In genomic region chr13:39440907-39441306, GRCm38 (mm10) we compare ENCODE assay signal across 9 mouse cellular contexts.
DNase-seq lines count a peak whose midpoint lies in the region; ATAC-seq and TF ChIP-seq lines count a peak whose summit lies in the region.
"Had no signal": no experiment of that assay in that cellular context is flagged by ENCODE, and none has a peak within 500 bp of the region (broad histone marks: within the 10 kb centered on the region; RNA-seq: fewer than 3 reads in every experiment).

No protein-coding gene starts in this region.

- H3K27me3 ChIP-seq in kidney, postnatal 0 days (ENCODE audit: insufficient read depth, low read length): no peaks in the 10 kb centered on the region
- no peaks in the 10 kb centered on the region for H3K27me3 ChIP-seq in liver, embryonic 14.5 days (ENCODE audit: control insufficient read depth, insufficient read depth, low read length)
- H3K27me3 ChIP-seq: heart, embryonic 13.5 days had no signal

- peak; percentile 93 for TF ChIP-seq CTCF in kidney, postnatal 0 days (IDR thresholded peaks at IDR 0.05; ENCODE audit: low read depth)
- peak; percentile 81 for TF ChIP-seq CTCF in liver, embryonic 14.5 days (IDR thresholded peaks at IDR 0.05; ENCODE audit: low read depth)

- no peak overlapping the region for H3K9ac ChIP-seq in kidney, postnatal 0 days (ENCODE audit: low read depth, low read length)
- H3K9ac ChIP-seq in liver, embryonic 14.5 days (replicated peaks): no peak overlapping the region
- H3K9ac ChIP-seq: heart, embryonic 13.5 days had no signal

- H3K4me2 ChIP-seq in kidney, postnatal 0 days (ENCODE audit: low read length): 0 out of 2 replicates have a peak overlapping the region, but pooled peaks have one; percentile 10
- peak overlapping the region; percentile 22; the same call in 1 of the 2 replicates for H3K4me2 ChIP-seq in liver, embryonic 14.5 days (ENCODE audit: low read depth)
- H3K4me2 ChIP-seq: heart, embryonic 13.5 days had no signal

- peak; percentile 24 for DNase-seq in urinary bladder, adult 2 months (ENCODE audit: low spot score)
- DNase-seq in urinary bladder, postnatal 10 days (ENCODE audit: low spot score): no peak
- peak; percentile 44 for DNase-seq in cerebellum, adult 9-11 months
- peak; percentile 13 to 71 for DNase-seq in frontal cortex, postnatal 14 days (ENCODE audit: low spot score in 2 of 2)
- DNase-seq in kidney, postnatal 0 days (ENCODE audit: low spot score): peak; percentile 82
- DNase-seq in liver, embryonic 14.5 days (ENCODE audit: low read depth in 3 of 3, low spot score in 3 of 3): peak in 1 of 3 experiments; percentile 9
- DNase-seq in ovary, postnatal 14 days (ENCODE audit: low spot score): peak; percentile 52
- peak; percentile 35 to 49 for DNase-seq in urinary bladder, postnatal 36 days (ENCODE audit: low spot score in 2 of 2)

- H3K36me3 ChIP-seq in kidney, postnatal 0 days (ENCODE audit: insufficient read depth, low read length): no peaks in the 10 kb centered on the region
- no peaks in the 10 kb centered on the region for H3K36me3 ChIP-seq in liver, embryonic 14.5 days (replicated peaks; ENCODE audit: control insufficient read depth, insufficient read depth, low read depth)
- H3K36me3 ChIP-seq: heart, embryonic 13.5 days had no signal

- 12% methylated on average over 8 of the region's 8 CpGs for WGBS in kidney, postnatal 0 days
- WGBS in liver, embryonic 14.5 days (ENCODE audit: insufficient replicate concordance): 13% methylated on average over 8 of the region's 8 CpGs

- no peak overlapping the region for H3K4me3 ChIP-seq in kidney, postnatal 0 days (replicated peaks; ENCODE audit: low read depth, low read length)
- no peak overlapping the region for H3K4me3 ChIP-seq in liver, embryonic 14.5 days (ENCODE audit: insufficient read depth in 1 of 2, low read depth in 2 of 2, low read length in 2 of 2)
- H3K4me3 ChIP-seq: heart, embryonic 13.5 days had no signal

- H3K9me3 ChIP-seq in kidney, postnatal 0 days (replicated peaks; ENCODE audit: low read length): no peaks in the 10 kb centered on the region
- no peaks in the 10 kb centered on the region for H3K9me3 ChIP-seq in liver, embryonic 14.5 days (ENCODE audit: control insufficient read depth, low read length)
- H3K9me3 ChIP-seq: heart, embryonic 13.5 days had no signal

- TF ChIP-seq EP300 in liver, embryonic 14.5 days (IDR thresholded peaks at IDR 0.05; ENCODE audit: low read depth): no peak

- no peak for ATAC-seq in kidney, postnatal 0 days (replicated peaks; ENCODE audit: low FRiP score, low read depth)
- no peak for ATAC-seq in liver, embryonic 14.5 days (ENCODE audit: insufficient read depth)

- H3K27ac ChIP-seq in kidney, postnatal 0 days: no peak overlapping the region
- no peak overlapping the region for H3K27ac ChIP-seq in liver, embryonic 14.5 days
- H3K27ac ChIP-seq: heart, embryonic 13.5 days had no signal

- no peaks in the 10 kb centered on the region for H3K4me1 ChIP-seq in kidney, postnatal 0 days (replicated peaks; ENCODE audit: insufficient read depth, low read length)
- no peaks in the 10 kb centered on the region for H3K4me1 ChIP-seq in liver, embryonic 14.5 days (replicated peaks; ENCODE audit: control insufficient read depth in 2 of 2, insufficient read depth in 2 of 2, low read length in 1 of 2)
- H3K4me1 ChIP-seq: heart, embryonic 13.5 days had no signal
